Mouse (Mus musculus) left cerebral cortex, postnatal 14 days (tissue): Measurements from ENCODE around the gene Vmn1r239-ps. TPM values are rescaled to one million over a fixed set of nuclear protein-coding genes. Genes with fewer than 3 reads are reported as not detected.
"Not testable (repeated sequence)": the region's sequence is repeated elsewhere in the genome, so short reads cannot be mapped to it uniquely, and the experiment has no call there.

Source experiments
- DNase-seq, 2 experiments: peaks; one replicate each; pipeline ENCODE4 v3.0.0; 2021 to 2022; ENCODE audit warnings: low spot score in 2 of 2, mixed read lengths in 1 of 2
- intact Hi-C: fragments of 180-260 bp; cut with DNase I; formaldehyde crosslinking; loops from one replicate; pipeline ENCODE4 v1.15.1; 2025
- long read RNA-seq, 2 experiments: library from polyadenylated mRNA; stranded (forward); transcript quantifications; one replicate each; pipeline ENCODE4 v2.0.0; 2021
- total RNA-seq, 2 experiments: library from RNA; stranded (reverse); gene quantifications; 2 replicates each; pipeline ENCODE4 v1.2.3; 2021

Vmn1r239-ps gene
- not detected for total RNA-seq
- long read RNA-seq, experiment 1, result 0 reads
- long read RNA-seq, experiment 2, result 0 reads

DNA sequence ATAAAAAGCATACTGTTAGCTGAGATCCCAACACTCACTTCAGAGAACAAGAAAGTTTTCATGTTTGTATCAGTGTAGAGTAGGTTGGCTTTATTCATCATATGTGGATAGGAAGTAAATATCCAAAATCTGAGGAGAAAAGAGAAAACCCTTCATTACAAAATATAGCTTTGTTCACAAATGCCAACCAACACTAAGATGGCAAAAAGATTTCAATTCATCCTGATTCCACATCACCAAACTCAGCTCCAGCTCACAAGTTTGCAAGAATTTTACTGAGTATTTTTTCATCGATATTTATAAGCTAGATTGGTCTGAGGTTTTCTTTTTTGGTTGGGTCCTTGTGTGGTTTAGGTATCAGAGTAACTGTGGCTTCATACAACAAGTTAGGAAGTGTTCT, at the start of gene Vmn1r239-ps:
Gene Vmn1r239-ps (minus strand): TSS at position 101 of the 400 bp plus-strand sequence.
- intact Hi-C loops, DNase-seq: not testable (repeated sequence)

DNA sequence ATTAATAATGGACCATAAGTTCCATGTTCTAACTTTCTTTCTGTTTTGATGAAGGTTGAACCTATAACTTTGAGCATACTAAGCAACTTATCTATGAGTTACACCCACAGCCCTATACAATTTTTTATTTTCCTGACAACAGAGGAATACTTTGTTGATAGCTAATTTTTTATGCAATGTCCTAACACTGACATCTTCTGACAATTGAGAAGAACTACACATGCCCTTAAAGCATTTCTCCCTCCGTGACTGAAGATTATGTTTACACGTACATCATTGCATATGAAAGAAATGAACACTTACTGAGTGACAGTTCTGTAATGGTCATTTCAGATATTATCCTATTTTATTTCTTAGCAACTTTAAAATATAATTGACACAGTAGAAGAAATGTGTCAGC, 36.0 kb upstream of the Vmn1r239-ps start:
- DNase-seq, result no peak
- intact Hi-C loops, result no loop called here

GRCm38 (mm10) chrX:147443386-147443785, 10.1 kb downstream of the Vmn1r239-ps start:
- DNase-seq, result no peak
- intact Hi-C loops, result no loop called here

GRCm38 (mm10) chrX:147435400-147435799, 18.1 kb downstream of the Vmn1r239-ps start:
- DNase-seq, result no peak
- intact Hi-C loops, result no loop called here

DNA sequence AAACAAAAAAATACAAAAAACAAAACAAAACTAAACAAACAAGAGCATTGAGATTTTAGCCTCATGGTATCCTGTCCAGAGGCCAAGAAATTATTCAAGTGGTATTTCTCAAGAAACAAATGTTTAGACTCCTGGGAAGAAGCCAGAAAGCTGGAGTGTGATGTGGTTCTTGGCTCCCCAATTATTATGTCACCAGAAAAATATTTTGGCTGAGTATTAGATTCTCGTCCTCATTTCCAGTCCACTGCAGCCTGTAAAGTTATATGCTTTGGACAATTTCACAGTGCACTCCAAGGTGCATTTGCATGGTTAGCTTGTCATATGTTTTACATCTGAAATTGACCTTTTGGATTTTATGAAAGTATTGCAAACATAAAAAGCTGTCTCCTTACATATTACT, 23.8 kb downstream of the Vmn1r239-ps start:
- no peak for DNase-seq
- intact Hi-C loops, result no loop called here

DNA sequence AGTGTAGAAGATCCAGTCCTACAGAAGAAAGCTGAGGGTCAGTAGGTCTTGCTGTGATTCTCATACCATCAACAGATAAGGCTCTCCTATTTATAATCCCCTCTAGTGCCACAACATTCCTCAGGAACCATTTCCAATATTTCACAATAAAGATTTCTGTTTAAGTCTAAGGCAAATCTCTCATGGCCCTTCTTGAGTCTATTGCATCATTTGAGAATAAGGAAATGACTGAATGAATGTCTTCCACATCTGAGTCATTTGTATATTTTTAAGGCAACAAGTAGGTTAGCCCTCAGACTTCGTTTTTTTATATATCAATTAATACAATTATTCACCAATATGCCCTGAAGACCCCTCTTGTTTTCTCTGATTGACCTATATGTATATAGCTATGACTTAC, 24.4 kb downstream of the Vmn1r239-ps start, which contains the start of gene Il13ra2:
Gene Il13ra2 (minus strand): TSS at position 64 of the 400 bp plus-strand sequence.
- DNase-seq, result no peak
- intact Hi-C loops, result no loop called here

Other genes with a start within 250 kb of the Vmn1r239-ps start
- gene Il13ra2, start 24.5 kb downstream of the Vmn1r239-ps start, total RNA-seq, result 1 to 10 TPM in 1 of 2 experiments, under 1 TPM in 1; 0.46 to 1.5 TPM
- gene Lrch2, start 100.4 kb upstream of the Vmn1r239-ps start, total RNA-seq, result 10 to 100 TPM; 23.1 to 23.9 TPM